Mouse (Mus musculus): ENCODE data around the gene Prkcz. TPM values are rescaled to one million over a fixed set of nuclear protein-coding genes. Genes with fewer than 3 reads are reported as not detected.
"Not testable (repeated sequence)": the region's sequence is repeated elsewhere in the genome, so short reads cannot be mapped to it uniquely, and the experiment has no call there.

Prkcz gene
- total RNA-seq, 2 experiments from 2014 or later = 2.6 to 3.0 TPM

DNA sequence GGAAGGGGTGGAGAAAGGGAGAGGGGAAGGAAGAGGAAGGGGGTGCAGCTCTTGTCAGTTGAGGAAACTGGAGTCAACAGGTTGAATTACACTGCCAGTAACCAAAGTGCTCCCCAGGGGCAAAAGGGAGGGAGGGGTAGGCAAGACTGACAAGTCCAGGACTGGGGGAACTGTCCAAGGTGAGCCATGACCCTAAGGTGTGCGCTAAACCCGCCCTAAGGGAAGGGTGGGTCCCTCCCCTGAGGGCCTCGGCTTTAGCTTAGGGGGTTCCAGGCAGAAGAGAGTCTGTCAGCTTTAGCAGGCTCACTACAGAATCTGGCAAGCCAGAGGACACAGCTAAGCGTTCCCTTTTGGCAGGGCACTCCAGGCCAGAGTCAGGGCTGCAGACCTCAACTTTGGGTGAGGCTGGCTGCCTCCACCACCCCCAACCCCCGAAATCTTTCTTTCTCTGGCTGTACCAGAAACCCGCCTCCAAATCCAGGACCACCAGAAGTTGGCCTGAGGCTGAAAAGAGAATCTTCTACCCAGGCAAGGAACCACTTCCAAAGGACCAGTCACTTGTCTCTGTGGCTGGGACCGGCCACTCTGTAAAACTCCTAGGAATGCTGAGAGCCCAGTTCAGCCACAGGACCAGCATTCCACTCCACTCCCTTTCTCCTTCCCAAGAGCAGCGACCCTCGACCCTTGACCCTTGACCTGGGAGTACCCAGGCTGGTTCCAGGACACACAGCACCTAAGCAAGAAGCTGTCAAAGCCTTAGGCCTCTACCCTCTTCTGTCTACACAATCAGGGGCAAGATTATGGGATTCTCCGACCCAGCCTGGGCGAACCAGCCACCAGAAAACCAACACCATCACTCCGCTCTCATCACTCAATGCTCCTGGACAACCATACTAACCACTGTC, 1.3 kb downstream of the Prkcz start:
- no peak for DNase-seq

DNA sequence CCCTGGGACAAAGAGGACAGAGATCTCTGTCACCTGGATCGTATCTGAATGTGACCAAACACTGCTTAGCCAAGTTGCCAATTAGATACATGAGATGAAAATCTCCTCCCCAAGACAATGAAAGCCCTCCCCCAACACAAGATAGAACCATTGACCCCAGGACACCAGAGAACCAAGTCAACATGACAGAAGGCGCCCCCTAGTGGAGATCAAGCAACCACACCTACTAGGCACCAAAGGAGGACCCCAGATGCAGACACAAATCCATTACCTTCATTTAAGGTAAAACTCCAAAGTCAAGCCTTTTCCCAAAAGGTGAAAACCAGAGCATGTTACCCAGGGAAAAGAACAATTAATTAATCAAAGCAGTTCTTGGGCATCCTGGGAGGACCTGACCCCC, 3.6 kb downstream of the Prkcz start:
- no peak for DNase-seq

DNA sequence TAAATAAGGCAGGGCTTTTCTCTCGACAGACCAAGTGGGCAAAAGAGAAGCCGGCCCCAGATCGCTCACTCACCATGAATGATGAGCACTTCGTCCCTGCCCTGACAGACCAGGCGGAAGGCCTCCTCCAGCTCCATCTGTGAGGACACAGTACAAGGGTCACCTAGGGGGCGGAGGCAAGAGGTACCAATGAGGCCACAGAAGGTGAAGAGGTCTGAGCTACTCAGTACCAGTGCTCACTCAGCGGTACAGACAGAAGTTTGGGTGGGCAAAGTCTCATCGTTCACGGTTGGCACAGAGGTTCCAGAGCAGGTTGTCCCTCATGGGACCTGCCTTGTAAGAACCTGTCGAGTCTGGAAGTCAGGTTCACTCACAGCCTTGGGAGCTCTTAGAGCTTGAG, 4.8 kb downstream of the Prkcz start:
- DNase-seq = no peak

DNA sequence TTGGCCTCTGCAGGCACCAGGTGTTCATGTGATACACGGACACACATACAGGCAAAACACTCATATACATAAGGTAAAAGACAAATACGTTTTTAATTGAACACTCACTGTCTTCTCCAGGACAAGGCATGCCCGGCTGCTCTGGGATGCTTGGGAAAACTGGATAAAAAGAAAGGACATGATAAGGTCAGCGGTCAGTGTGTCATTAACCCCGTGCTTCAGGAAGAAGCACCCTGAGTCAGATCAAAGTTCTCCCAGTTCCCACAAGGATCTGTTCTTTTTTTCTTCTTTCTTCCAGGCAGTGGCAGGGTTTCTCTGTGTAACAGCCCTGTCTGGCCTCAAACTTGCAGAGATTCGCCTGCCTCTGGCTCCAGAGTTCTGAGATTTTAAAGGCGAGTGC, 6.6 kb downstream of the Prkcz start:
- no peak for DNase-seq

DNA sequence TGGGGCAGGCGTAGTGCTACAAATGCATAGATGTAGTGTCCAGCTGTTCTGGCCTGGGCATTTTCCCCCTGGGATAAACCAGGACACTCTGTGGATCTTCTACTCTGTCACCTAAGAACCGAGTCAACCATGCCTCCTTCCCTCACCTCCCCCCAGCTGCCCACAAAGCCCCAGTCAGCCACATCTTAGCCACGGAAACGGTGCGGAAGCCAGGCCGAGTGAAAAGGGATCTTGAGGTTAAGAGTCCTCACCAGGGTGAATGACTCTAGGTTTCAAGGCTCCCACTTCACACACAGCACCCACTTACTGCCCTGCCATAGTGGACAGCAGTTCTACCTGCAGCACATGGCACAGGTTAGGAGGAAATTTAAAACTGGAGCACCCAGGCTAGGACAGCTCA, 7.1 kb downstream of the Prkcz start:
- DNase-seq = no peak

DNA sequence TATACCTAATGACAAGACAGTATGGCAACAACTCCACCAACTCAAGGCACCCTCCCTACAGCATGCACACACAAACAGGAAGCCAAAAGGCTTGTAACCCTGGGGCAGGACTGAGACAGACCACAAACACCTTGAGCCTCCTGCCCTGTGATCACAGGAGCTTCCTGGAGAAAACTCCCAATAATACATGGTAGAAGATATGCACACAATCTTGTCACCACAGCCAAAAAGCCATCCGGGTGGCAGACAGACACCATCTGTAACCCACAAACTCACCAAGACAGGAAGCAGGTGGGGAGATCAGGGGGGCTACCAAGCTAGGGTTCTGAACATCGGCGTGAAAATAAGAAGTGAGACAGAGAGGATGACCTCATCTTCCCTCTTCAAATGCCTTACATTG, 8.6 kb downstream of the Prkcz start:
- DNase-seq = no peak

DNA sequence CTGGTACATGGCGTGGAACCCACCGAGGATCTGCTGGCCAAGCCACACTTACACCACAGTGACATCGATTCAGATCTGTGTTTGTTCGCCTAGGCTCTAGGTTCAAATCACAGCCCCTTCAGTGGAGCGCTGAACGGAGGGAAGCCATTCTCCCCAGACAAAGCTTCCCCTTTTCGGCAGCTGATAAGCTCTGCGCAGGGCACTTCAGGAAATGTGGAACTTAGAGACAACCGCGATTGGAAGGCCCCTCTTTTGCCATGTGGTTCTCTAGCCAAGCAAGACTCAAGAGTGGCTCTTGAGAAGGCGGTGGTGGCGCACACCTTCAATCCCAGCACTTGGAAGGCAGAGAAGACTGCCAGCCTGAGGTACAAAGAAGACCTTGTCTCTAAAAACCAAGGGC, 14.8 kb downstream of the Prkcz start:
- DNase-seq = no peak

DNA sequence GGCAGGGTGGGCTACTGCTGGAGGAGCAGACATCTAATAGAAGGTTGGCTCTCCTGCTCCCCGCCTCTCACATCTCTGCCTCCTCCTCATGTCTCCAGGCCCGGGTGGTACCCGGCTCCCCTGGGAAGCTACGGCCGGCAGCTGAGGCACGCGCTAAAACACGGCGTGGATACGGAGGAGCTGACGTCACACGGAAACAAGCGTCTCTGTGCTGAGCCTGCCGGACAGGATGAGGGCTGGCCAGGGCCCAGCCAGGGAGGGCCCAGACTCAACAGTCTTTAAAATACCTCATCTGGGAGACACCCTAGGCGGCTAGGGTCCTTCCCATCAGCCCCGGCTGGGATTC, 15.6 kb downstream of the Prkcz start:
- DNase-seq = peak; percentile 37

DNA sequence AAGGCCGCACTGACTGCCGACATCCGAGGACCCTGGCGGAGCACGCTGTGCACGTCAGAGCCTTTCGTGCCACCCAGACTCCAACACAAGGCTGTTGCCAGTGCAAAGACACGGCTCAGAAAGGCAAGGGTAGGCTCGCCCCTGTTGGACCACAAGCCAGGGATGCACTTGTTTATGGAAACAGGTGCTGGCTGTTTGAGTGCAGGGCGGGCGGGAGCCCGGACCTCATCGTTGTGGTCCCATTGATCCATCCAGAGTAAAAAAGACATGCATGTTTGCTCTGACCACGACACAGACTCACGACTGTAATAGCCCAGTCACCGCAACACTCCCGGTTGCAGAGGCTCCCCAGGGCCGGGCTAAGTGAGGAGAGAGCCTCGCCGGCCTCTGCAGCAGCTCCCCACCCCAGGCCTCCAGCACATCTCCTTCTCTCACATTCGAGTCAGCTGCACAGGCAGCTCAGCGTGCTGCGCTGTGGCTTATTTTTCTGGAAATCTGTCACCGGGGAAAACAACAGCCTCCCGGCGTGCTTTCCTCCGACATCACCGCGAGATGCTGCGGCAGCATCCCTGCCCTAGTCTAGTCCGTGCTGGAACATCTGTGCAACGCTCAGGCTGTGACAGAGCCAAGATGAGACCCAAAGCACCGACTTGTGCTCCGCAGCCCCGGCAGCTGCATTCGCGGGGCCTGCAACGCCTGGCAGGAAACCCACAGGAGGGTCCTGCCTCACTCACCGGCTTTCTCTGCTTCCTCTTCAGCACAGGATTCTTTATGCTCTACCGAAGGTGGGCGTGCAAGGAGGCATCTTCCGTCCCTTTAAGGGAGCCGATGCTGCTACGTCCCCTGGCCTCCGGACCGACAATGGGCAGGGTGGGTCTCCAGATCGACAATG, 16.2 kb downstream of the Prkcz start:
- no peak for DNase-seq

DNA sequence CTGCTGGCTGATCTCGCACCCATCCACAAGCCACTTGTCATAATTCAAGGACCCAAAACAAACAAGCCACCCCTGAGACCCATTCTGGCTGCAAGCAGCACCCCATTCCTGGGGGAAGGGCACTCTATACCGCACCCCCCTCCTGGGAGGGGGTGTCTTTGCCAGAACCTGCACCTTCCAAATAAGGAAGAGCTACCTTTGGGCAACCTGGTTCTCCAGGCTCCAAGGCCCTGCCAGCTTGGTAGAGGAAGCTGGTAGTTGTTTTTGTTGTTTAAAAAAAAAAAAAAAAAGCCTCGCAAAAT, 16.9 kb downstream of the Prkcz start:
- no peak for DNase-seq

DNA sequence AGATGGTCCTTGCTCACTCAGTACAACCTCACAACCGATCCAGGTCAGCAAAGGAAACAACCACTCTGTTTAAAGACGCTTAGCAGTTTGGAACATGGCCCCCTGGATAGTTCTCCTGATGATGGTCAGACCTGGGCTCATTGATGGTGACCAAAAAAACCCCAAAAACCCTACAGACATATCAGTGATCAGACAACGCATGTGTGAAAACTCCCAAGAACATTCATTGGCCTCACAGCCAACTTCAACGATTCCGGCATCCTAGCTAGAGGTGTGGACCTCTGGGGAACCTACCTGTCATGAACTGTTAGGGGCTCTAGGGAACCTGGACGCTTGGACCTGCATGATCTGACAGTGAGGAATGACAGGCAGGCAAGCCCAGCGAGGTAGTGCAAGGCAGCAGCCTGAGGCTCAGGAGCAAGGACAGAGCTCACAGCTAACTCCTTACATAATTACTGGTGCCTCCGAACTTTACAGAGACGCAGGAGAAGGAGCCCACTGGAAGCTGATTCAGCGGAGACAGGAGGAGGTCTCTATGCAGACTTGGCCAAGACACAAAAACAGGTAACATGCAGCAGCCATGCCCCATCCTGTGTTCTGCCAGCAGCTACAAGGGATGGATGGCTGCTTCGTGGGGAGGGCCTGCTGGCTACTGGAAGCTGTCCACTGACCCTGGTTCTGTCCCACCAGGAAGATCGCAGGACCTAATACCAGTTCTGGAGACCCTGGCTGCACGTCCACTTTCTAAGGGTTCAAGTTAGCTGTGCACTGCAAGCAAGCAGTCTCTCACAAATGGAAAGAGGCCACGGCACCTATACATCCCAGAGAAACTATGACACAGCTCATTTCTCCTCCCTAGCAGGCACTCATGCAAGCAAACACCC, 17.5 kb downstream of the Prkcz start:
- no peak for DNase-seq

DNA sequence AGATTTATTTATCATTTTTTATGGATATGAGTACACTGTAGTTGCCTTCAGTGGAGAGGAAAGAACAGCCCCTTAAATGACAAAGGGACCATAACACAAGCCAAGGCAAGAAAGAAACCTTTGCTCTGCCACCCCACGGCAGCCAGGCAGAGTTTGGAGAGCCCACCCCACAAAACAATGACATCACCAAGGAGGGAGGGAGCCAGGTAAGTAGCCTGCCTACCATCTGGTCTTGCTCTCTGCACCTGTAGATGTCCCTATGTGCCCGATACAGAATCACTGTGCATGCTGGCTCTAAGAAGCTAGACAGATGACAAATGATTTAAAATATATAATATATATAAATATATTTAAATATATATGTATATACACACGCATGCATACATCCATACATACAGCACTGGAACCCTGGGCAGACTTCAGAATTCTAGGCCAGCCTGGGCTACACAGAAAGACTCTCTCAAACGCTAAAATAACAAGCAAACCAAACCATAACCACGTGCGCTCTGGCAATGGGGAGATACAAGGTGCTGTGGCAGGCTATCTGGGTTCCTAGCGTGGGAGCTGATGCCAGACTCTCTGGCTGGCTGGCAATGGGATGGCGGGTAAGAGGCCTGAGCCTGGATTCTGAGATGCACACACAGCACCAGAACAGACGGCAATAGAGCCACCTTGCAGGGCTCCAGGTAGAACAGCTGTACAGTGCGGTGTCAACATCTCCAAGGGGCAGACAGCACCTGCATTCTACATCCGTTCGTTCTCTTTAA, 24.7 kb downstream of the Prkcz start:
- DNase-seq = no peak

DNA sequence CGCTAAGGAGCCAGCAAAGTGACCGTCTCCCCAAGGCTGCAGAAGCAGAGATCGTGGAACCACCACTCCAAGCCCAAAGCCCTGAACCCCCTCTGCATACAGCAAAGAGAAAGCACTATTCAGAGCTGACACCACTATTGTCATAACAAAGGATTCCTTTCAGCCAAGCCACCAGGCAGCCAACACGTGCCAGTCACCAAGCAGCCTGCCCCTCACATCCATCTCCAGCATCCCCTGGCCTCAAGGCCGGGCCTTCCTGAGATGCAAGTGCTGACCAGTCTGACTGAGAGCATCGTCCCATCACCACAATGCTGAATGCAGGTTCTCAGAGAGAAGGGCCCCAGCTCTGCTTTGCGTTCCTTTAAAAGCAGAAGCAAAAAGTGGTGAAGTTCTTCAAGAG, 28.9 kb downstream of the Prkcz start:
- no peak for DNase-seq

DNA sequence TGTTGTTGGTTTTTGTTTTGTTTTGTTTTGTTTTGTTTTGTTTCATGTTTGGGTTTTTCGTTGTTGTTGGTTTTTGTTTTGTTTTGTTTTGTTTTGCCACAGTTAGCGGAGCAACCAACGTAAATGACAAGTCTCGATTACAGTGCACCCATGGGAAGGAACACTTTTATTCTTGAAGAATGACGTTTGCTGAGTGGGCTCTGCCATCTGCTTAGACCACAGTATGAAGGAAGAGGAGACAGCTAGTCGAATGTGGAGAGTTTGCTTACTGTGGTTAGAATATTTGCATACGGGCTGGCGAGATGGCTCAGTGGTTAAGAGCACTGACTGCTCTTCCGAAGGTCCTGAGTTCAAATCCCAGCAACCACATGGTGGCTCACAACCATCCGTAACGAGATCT, 32.8 kb downstream of the Prkcz start:
- DNase-seq = not testable (repeated sequence)

DNA sequence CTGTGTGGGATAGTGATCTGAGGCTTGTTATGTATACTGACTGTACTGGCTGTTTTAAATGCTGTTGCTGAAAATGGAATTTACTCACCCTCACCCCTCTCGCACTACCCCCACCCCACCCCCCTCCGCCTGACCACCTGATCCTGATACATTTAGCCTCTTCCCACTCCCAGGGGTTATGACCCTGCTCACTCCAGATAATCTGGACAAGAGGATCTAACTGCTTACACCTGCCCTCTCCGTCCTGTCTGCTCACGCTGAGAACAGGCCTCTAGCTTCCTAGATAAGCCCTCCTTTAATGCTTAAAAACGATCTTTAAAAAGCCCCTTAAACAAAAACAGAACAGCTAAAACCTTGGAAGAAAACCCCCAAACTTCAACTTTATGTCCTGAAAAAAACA, 35.4 kb downstream of the Prkcz start:
- DNase-seq = no peak

DNA sequence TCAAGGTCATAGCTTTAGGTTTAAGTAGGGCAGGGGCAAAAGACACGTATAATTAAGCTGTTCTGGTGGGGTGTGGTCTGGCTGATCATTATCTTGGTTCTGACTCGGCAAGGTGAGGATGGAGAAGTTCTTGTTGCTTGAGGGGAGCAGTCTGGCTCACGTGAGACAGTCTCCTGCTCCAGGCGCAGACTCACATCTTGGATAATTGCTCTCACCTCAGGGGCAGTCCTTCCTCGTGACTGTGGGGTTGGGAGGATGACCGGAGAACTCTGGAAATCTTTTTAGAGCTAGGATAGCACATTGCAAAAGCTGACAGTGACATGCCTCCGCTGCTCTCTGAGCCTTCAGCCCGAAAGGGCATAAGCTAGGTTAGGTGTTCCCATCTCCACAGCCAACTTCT, 36.6 kb downstream of the Prkcz start:
- no peak for DNase-seq

DNA sequence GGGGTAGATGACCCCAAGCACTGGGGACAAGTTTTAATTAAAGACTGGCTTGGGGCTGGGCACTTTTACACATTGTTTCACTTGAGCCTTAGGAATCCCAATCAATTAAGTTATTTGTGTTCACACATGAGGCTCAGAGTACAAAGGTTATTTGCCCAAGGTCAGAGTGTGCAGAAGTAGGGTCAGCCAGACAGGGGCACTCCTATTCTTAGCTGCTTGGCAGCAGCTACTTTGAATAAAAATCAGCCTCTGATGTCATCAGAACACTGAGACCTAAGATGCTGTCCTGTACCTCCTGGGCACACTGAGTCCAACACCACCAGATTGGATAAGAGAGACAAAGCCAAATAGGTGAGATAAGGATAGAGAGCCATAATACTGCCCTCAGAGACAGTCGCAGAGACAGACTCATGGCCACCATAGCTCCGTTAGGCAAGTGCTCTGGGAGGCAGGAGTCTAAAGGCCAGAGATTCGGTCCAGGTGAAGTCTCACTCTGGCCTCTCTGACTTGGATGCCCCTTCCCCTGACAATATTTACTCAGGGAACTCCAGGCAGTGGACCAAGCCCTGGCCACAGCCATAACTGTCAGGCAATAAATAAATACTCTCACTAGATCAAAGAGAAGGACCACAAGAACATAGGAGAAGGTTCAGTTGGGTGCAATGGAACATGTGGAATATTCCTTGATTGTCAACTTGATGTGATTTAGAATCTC, 37.9 kb downstream of the Prkcz start:
- DNase-seq = no peak

DNA sequence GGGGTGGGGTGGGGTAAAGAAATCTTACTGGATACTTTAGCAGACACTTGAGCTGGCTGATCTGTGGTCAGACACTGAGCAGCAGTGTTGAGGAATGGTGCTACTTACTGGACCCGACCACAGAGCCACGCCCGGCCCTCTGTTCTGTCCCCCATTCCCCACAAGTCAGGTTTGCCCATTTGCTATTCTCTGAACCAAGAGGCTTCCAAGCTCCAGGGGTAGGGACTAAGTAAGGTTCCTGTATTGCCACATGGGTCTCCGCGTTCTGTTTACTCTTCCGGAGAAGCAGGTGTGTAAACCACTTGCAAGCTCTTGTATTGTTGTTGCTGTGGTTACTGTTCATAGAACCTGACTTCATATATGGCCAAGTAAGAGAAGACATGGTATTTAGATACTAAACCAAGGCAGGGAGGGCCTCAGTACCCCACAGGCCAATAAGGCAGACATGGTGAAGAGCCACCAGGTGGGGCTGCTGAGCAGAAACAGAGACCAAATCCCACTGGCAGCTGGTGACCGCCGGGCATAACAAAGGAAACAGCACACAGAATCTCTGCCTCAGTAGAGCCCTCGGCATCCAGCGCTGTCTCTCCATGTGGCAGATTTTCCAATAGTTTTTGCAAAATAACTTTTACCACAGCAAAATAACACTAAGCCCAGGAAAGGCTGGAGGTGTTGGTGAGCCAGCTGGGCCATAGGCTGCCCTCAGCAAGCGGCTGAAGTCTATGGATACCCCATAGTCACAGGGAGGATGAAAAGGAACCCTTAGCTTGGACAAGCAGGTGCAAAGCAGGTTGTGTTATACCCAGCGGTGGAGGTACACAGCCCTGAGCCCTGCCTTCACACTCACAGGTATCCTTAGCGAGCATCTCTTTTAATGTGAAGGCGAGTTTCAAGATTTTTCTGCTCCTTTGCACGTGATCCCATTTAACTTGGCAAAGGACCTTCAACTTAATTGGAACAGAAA, 40.6 kb downstream of the Prkcz start:
- DNase-seq = peak; percentile 53

DNA sequence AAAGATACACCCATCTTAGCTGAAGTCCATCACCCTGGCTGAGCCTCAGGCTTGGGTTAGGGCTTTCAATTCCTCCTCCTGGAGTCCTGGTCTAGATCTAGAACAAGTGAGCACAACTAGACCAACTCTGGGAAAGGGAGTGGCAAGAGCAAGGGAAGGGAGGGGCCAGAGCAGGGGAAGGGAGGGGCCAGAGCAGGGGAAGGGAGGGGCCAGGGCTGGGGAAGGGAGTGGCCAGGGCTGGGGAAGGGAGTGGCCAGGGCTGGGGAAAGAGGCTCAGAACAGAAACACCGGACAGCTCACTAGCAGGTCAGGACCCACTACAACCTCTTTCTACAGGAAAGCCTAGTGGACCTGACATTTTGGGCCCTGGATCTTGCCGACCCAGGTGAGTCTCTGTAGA, 42.9 kb downstream of the Prkcz start:
- no peak for DNase-seq

DNA sequence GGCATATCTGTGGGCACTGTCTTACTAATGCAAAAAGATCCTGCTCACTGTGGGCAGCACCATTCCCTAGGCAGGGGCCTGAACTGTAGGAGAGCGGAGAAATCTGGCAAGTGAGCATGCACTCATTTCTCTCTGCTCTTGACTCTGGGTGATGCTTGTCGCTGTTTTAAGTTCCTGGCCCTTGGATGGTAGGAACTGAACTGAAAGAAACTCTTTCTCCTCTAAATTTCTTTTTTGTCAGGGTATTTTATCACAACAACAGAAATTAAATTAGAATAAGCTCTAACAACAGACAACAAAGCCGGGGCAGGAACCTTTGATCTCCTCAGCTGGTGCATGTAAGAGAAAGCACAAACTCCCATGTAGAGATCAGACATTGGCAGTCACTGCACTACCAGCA, 46.1 kb downstream of the Prkcz start:
- DNase-seq = no peak

All from gastrocnemius, postnatal 10 days (tissue).